Mouse (Mus musculus) c-Kit-negative CD71-positive TER-119-positive erythroid progenitor cells, embryonic 14.5 days (primary cell): Measurements from ENCODE around the gene Stac3.

Experiments used
- DNase-seq: peaks from one replicate; pipeline ENCODE4 v3.0.0-alpha.2; 2013; ENCODE audit warnings: low read depth, low spot score

Stac3 gene

GRCm38 (mm10) chr10:127500894-127501893, at the start of gene Stac3:
Stac3 (plus strand) TSS chr10:127501686.
- no peak for DNase-seq

GRCm38 (mm10) chr10:127453701-127454100, 47.8 kb upstream of the Stac3 start:
- DNase-seq = no peak

- no peak for DNase-seq
These were observed 38.9 kb upstream of the Stac3 start for GRCm38 (mm10) chr10:127462411-127463096.

GRCm38 (mm10) chr10:127471281-127471988, 30.1 kb upstream of the Stac3 start:
- DNase-seq = no peak

GRCm38 (mm10) chr10:127472722-127473121, 28.8 kb upstream of the Stac3 start:
- no peak for DNase-seq

GRCm38 (mm10) chr10:127475175-127475574, 26.3 kb upstream of the Stac3 start:
- DNase-seq = no peak

DNA sequence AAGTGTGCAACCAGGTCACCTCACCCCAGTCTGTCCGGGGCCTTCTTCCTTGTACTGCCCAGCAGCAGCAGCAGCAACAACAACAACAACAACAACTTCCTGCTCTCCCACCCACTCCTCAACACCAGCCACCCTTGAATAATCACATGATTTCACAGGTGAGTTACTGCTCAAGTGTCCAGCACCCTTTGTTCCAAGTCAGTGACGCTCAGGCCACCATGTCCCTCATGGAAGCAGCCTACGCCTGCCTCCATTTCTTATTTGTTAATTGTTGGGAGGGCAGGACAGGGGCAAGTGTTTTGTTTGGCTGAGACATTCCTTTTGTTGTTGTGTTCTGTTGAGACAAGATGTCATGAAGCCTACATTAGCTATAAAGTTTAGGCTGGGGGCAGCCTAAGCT, 24.9 kb upstream of the Stac3 start:
- DNase-seq = no peak

GRCm38 (mm10) chr10:127477301-127477700, 24.2 kb upstream of the Stac3 start:
- no peak for DNase-seq

DNA sequence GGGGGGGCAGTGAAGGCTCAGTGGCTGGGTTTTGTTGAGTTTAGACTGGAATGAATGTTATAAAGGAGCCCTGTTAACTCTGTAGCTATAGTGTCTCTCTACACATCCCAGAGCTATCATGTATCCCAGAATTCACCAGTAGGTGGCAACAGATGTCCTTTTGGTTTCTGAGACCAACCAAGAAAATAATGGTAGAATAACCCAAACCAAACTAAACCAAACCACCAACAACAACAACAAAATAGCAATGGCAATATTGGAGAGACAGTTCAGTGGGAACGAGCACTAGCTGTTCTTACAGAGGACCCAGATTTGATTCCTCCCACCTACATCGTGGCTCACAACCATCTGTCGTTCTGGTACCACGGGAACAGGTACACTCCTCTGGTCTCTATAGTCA, 22.4 kb upstream of the Stac3 start:
- no peak for DNase-seq

DNA sequence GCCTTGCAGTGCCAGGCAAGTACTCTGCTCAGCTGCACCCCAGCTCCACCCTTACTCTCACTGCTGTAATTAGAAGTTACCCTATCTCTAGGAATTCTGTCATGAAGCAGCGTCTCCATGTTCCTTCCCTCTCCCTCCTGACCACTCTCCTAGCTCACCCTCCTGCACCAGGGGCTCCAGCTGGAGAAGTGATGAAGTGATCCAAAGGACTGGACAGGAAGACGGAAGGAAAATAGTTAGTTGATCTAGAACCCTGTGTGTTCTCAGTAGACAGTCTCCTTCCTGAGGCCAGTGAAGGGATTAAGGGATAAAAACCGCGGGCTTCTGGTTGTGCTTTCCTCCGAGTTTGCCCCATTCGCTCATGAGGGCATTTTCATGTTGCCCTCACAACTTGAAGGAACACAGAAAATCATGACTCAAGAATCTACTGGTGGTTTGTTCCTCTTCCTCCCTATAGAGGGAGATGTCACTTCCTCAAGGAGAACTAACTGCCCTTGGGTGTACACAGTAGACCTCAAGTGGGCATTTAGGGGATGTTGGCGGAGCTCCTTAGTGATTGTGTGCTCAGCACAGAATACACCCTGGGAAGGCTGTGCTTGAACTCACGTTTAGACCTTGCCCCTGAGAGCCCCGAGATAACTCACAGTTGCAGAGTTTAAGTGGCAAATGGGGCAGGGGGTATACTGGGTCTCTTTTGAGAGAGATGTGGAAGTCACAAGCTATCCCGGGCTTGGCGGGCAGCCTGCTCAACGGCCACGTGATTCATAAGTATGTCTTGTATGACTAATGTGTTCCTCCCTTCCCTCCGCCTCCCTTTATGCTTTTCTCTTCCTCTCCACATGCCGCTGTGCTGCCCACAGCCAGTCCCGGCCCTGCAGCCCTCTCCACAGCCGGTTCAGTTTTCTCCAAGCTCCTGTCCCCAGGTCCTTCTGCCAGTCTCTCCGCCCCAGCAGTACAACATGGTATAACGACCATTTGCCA, 20.4 kb upstream of the Stac3 start:
- no peak for DNase-seq

DNA sequence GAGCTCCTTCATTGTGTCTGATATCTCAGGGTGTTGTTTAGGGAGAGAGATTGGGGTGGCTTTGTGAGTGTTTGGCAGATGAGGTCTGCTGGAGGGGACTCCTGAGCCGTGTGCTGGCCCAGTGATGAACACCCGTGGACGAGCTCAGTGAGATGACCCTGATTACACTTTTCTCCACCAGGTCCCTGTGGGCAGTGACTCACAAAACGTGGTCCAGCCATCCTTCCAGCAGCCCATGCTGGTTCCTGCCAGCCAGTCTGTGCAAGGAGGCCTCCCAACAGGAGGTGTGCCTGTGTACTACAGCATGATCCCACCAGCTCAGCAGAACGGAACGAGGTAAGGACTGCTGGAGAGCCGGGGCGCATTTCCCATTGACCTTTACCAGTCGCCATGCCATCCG, 16.3 kb upstream of the Stac3 start:
- DNase-seq = no peak

DNA sequence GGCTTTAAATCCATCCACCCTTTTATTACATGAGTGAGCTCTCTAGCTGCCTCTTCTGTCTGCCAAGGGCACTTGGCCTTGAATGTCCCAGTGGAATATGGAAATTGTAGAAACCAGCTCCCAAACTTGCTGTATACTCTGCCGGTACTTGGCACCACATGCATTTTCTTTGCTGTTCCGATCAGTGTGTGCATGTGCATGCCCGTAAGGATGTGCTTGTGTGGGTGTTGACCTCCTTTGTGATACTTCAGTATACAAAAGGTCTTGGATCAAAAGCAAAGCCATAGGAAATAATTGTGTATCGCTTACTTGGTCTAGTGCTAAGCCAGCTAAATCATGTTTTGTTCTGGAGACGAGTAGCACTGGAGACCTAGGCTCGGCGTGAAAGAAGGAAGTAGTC, 12.6 kb upstream of the Stac3 start:
- no peak for DNase-seq

DNA sequence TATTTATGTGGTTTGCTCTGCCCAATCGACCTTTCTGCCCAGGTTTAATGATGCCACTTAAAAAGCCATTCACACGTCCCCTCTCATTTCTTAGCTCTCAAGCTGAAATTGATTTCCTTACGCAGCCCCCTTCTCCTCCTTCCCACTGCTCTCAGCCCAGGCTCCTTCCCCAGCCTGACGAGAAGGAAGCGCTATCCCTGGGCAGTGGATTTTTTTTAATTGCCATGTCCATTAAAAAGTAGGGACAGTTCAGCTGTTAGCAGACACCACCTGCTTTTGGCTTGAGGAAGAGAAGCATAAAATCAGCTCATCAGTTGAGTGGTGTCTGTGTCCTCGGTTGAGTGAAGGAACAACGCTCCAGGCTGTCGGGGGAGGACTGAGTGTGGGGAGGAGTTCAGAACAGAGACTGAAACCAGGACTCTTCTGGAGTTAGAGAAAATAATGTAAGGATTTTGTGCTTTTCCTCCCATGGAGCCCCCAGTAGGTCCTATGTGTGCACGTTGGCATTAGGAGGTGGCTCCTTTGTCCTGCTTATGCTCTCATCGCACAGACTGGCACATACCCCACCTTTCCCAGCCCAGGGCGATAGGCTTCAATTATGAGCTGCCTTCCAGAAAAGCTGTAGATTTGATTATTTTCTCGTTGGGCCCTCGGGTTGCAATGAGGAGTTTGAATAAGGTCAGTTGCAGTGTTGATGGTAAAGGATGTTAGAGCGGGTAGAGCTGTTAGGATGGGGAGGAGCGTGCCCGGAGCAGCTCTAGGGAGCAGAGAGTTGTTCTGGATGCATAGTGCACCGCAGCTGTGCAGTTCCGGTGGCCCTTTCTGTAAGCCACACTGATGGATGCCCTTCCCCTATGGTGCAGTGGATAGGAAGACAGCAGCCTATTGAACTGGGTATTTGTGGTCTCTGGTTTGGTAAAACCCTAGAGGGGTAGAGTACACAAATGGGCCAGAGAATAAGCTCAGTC, 11.0 kb upstream of the Stac3 start:
- DNase-seq = no peak

- no peak for DNase-seq
These were observed 10.4 kb upstream of the Stac3 start for GRCm38 (mm10) chr10:127491128-127491512.

GRCm38 (mm10) chr10:127492118-127492517, 9.4 kb upstream of the Stac3 start:
- DNase-seq = no peak

DNA sequence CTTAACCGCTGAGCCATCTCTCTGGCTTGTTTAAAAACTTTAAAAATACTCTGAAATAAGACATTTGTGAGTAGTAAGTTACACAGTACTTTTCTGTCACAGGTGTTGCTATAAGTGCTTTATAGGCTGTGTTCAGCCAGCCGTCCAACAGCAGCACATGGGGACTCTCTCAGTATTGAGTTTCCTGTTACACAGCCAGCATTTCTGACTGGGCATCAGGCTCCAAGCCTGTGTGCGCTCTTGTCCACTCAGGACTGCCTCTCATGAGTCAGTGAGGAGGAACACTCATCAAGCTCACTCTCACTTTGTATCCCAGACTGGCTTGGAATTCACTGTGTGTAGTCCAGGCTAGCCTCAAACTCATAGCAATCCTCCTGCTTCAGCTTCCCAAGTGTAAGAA, 5.3 kb upstream of the Stac3 start:
- no peak for DNase-seq

GRCm38 (mm10) chr10:127499516-127499915, 2.0 kb upstream of the Stac3 start:
- no peak for DNase-seq

GRCm38 (mm10) chr10:127500042-127500441, 1.4 kb upstream of the Stac3 start:
- no peak for DNase-seq

GRCm38 (mm10) chr10:127508239-127508638, 6.8 kb downstream of the Stac3 start:
- DNase-seq = no peak
